Mouse (Mus musculus): Measurements from ENCODE around the gene Aamdc. TPM values are rescaled to one million over a fixed set of nuclear protein-coding genes. Genes with fewer than 3 reads are reported as not detected.

Gene Aamdc
- total RNA-seq, 1 experiment, result 15.5 TPM

DNA sequence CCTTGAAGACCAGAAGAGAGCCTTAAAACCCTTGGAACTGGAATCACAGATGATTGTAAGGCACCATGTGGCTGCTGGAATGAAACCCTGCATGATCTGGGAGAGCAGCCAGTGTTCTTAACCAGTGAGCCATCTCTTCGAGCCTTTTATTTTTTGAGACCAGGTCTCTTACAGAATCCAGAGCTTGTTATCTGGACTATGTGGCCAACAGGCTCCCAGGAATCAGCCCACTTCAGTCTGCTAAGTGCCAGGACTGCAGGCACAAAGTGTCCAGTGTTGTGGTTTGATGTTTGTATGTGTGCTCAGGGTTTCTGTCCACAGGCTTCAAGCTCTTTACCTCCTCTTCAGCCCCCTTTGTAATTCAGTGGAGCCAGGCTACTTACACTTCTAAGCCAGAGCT lies 64.5 kb downstream of the Aamdc start:
- no peak overlapping the region for H3K4me3 ChIP-seq (ENCODE audit: insufficient read depth in 1 of 2, low read depth in 1 of 2, low read length in 2 of 2, poor library complexity in 1 of 2, severe bottlenecking in 1 of 2)
- DNase-seq (ENCODE audit: low read depth, low spot score), result no peak
- H3K9ac ChIP-seq (ENCODE audit: insufficient read depth, low read depth, low read length, poor library complexity, severe bottlenecking), result no peak overlapping the region
- H3K9me3 ChIP-seq (ENCODE audit: control insufficient read depth, insufficient read depth, low read depth, low read length), result no peaks in the 10 kb centered on the region
- no peaks in the 10 kb centered on the region for H3K4me1 ChIP-seq (ENCODE audit: control insufficient read depth in 2 of 2, insufficient read depth in 2 of 2, low read length in 2 of 2, poor library complexity in 1 of 2)
- H3K27ac ChIP-seq (ENCODE audit: insufficient read depth, low read depth, low read length, poor library complexity, severe bottlenecking), result no peak overlapping the region
- TF ChIP-seq ZC3H11A (IDR thresholded peaks at IDR 0.05; ENCODE audit: borderline replicate concordance, low read depth, low read length) (no peak), MAFK (IDR thresholded peaks at IDR 0.05; ENCODE audit: insufficient read depth, low read depth, low read length) (no peak), HCFC1 (IDR thresholded peaks at IDR 0.05; ENCODE audit: borderline replicate concordance, insufficient read depth, low read length) (no peak), ZNF384 (IDR thresholded peaks at IDR 0.05; ENCODE audit: low read depth, low read length) (no peak), CHD2 (IDR thresholded peaks at IDR 0.05; ENCODE audit: low read depth, low read length) (no peak)
- in situ Hi-C loops (cut with MboI; ENCODE audit: low sequenced_read_pairs in 2 of 2, unreplicated experiment in 2 of 2), result no loop called here
- H3K36me3 ChIP-seq (ENCODE audit: control insufficient read depth, insufficient read depth, low read length, poor library complexity, severe bottlenecking), result peaks cover 18% of the 10 kb centered on the region

DNA sequence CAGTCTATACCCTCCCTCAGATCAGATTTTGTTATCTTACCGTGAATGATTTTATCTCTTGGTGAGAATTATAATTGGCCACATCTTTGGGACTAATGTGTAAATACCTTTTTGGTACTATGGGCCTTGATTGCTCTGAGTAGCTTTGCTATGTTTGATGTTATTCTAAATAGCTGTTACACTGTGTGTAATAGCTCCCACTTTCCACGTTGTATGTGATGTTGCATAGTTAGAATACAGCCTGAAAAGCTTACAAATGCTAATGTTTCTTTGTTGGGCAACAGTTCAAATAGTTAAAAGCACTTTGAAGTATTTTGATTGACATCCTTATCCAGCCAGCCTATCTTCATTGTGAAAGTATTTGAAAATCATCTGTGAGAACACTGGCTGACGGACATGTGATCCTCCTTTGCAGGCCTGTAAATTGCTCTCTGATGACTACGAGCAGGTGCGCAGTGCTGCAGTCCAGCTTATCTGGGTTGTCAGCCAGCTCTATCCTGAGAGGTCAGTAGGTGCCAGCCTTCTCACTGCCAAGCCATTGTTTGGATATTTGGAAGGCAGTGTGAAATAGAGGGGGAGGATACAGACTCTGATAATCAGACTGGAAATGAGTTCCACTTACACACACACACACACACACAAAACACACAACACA lies 78.6 kb downstream of the Aamdc start:
- TF ChIP-seq HCFC1 (IDR thresholded peaks at IDR 0.05; ENCODE audit: borderline replicate concordance, insufficient read depth, low read length) (no peak), ZNF384 (IDR thresholded peaks at IDR 0.05; ENCODE audit: low read depth, low read length) (no peak), MAFK (IDR thresholded peaks at IDR 0.05; ENCODE audit: insufficient read depth, low read depth, low read length) (no peak), CHD2 (IDR thresholded peaks at IDR 0.05; ENCODE audit: low read depth, low read length) (no peak), ZC3H11A (IDR thresholded peaks at IDR 0.05; ENCODE audit: borderline replicate concordance, low read depth, low read length) (no peak)
- in situ Hi-C loops (cut with MboI; ENCODE audit: low sequenced_read_pairs in 2 of 2, unreplicated experiment in 2 of 2), result no loop called here
- peaks cover 5% of the 10 kb centered on the region; the same call in 1 of the 2 replicates for H3K36me3 ChIP-seq (ENCODE audit: control insufficient read depth, insufficient read depth, low read length, poor library complexity, severe bottlenecking)

More for the DNA sequence above, 78.6 kb downstream of the Aamdc start:
- no peaks in the 10 kb centered on the region for H3K4me1 ChIP-seq (ENCODE audit: control insufficient read depth in 2 of 2, insufficient read depth in 2 of 2, low read length in 2 of 2, poor library complexity in 1 of 2)
- no peak overlapping the region for H3K9ac ChIP-seq (ENCODE audit: insufficient read depth, low read depth, low read length, poor library complexity, severe bottlenecking)
- no peak overlapping the region for H3K4me3 ChIP-seq (ENCODE audit: insufficient read depth in 1 of 2, low read depth in 1 of 2, low read length in 2 of 2, poor library complexity in 1 of 2, severe bottlenecking in 1 of 2)
- no peak overlapping the region for H3K27ac ChIP-seq (ENCODE audit: insufficient read depth, low read depth, low read length, poor library complexity, severe bottlenecking)
- no peak for DNase-seq (ENCODE audit: low read depth, low spot score)
- H3K9me3 ChIP-seq (ENCODE audit: control insufficient read depth, insufficient read depth, low read depth, low read length), result no peaks in the 10 kb centered on the region

Other genes starting within 250 kb of the Aamdc start
- 5.8 and 10.3 TPM in 2 replicates for gene Usp35, start 247.5 kb downstream of the Aamdc start, total RNA-seq (2012; rRNA removed)
- 1.2 and 1.4 TPM in 2 replicates for gene Kctd21, start 247.2 kb downstream of the Aamdc start, total RNA-seq (2012; rRNA removed)
- 9.0 and 9.7 TPM in 2 replicates for gene Alg8, start 207.9 kb downstream of the Aamdc start, total RNA-seq (2012; rRNA removed)
- 233 and 286 TPM in 2 replicates for gene Ndufc2, start 179.5 kb downstream of the Aamdc start, total RNA-seq (2012; rRNA removed)
- gene Thrsp, start 161.8 kb downstream of the Aamdc start, total RNA-seq (2012; rRNA removed), result 0.85 and 0.89 TPM in 2 replicates
- 0.09 TPM in 1 of 2 replicates, not detected in the other for gene Kctd14, start 128.2 kb downstream of the Aamdc start, total RNA-seq (2012; rRNA removed)
- 63.4 and 64.2 TPM in 2 replicates for gene Ints4, start 98.5 kb downstream of the Aamdc start, total RNA-seq (2012; rRNA removed)
- 27.0 and 31.1 TPM in 2 replicates for gene Rsf1, start 392 bp upstream of the Aamdc start, total RNA-seq (2012; rRNA removed)
- 173 and 191 TPM in 2 replicates for gene Clns1a, start 117.1 kb upstream of the Aamdc start, total RNA-seq (2012; rRNA removed)
- gene Aqp11, start 158.8 kb upstream of the Aamdc start, total RNA-seq (2012; rRNA removed), result 3.6 and 8.1 TPM in 2 replicates
- gene Pak1, start 209.0 kb upstream of the Aamdc start, total RNA-seq (2012; rRNA removed), result 16.5 and 19.1 TPM in 2 replicates

All from ES-E14 (cell line).